Mouse (Mus musculus) urinary bladder, postnatal 25 days (tissue): ENCODE measurements around the gene Dcdc2c.

ENCODE experiments used
- DNase-seq: peaks from one replicate; pipeline ENCODE4 v3.0.0; 2022; ENCODE audit warnings: low spot score

Dcdc2c gene

DNA sequence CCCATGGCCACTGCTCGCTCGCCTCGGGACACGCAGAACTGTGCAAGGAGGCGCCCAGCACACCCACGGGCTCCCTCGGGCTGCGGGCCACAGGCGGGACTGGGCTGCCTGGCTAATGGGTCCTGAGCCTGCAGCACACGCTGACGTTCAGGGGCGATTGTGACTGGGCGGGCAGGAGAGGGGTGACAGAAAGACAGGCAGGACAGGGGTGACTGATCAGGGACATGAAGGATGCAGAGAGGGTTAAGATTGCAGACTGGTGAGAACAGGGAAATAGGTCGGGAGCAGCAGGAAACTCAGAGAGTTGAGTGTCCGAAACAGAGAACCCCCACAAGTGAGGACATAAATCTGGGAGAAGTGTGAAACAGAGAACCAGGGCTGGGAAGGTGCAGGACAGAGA is at the start of gene Dcdc2c:
Dcdc2c (minus strand) TSS at position 101 of the 400 bp plus-strand sequence.
- DNase-seq = no peak

DNA sequence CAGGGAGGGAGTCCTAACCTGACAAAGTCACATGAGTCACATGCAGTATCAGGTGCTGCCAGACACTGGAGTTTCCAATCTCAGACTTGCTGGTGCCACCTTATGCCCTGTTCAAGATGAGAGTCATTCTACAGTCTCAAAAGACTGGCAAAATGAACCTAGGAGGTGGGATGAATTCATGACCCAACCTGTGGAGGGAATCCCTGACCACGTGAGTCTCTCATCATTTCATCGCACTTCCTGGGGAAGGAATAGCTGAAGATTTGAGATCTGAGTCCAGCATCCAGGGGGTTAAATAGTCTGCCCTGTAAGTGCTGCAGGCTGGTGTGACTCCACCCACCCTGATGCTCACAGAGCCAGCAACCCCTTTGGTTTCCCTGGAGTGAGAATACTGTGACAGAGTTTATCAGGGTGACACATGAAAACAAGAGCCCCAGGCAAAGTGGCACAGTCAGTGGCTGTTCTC is 46.4 kb upstream of the Dcdc2c start:
- DNase-seq = no peak

DNA sequence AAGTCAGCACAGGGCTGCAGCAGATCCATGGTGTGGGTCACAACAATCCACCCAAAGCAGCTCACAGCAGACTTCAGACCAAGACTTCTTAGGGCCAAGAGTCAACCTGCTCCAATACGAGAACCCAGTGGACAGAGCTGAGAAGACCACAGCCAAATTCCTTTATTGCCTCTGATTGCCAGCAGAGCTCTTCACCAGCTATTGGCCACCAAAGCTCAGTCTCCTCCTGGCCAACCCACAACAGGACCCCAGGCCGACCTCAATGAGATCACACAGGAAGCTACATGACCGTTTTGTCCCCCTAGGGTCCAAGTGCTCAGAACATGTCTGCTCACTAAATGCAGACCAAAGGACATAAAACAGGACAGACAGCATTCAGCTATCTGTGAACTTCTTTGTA is 45.9 kb upstream of the Dcdc2c start:
- DNase-seq = no peak

DNA sequence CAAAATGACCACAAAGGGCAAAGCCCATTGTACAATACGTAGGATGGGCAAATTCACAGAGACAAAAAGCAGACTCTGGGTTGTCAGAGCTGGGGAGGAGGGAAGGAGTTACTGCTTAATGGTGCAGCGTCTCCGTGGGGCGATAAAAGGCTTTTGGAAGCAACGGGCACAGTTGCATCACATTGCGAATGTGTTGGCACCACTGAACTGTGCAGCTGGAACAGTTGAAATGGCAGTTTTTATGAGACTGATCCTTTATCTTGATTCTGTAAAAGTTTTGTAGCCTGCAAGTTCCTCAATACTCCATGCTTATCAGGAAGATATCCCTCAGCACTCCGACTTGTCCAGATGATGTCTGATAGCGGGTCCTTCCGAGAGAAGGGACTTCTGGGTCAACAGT is 45.5 kb upstream of the Dcdc2c start:
- DNase-seq = no peak

DNA sequence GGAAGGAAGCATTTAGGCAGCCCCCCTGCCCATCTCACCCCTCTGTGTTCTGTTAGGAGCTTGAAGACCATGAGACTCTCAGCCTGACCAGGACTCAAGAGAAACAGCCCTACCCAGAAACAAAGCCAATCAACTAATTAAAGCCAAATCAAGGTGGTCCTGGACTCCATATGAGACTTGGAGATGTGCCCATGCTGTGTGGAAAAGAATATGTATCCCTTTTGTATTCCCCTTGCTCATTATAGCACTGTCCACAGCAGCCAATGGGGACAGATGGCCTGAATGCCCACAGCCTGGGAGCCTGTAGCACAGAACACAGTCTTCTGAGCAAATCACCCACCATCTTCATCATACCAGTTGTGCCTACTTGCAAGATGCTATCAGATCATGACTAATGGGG is 44.7 kb upstream of the Dcdc2c start:
- no peak for DNase-seq

DNA sequence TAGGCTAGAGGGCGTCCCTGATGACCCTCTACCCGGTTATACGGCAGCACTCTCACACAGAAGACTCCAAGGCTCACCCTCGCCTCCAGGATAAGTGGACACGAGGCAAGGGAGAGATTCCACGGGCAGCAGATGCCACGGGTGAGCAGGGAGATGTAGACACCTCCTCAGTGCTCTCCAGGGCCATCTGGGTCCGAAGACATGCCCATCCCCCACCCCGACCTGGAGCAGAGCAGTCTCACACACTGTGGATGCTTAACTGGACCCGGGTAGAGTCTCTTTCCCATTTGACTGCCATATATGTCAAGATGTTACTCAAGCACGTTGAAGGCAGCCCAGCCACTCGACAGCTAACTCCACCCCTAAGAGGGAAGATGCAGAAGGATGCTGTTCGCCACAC is 38.2 kb upstream of the Dcdc2c start:
- DNase-seq = no peak

DNA sequence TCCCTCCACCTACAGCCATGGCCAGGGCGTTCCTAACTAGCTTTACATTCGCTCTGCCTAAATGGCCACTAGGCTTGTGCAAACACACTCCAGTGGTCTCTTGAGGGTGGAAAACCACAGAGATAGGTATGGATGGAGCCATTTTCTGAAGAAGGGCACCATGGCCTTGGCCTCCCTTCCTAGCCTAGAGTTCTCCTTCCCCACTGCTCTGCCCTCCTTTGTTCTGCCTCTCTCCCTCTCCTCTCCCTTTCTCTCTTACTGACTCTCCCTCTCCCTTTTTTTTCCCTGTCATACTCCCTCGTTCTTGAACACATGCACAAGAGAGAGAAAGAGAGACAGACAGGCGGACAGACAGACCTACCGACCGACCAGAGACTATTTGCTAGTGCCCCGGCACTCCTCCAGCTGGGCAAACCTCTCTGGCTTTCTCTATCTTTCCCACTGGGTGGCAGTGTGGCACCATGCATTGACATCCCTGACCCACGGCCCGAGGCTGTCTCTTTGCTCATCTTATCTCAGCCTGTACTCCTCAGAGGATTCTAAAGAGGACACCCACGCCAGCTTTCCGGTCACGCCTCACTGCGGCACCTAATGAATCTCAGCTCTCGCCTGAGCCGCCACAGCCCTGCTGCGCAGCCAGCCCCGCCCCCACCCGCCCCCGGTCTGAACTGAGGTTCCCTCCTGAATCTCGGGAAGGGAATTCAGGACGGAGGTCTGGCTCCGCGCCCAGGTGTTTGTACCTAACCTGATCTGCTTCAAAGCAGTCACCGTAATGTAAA is 37.1 kb upstream of the Dcdc2c start:
- DNase-seq = peak; percentile 74

DNA sequence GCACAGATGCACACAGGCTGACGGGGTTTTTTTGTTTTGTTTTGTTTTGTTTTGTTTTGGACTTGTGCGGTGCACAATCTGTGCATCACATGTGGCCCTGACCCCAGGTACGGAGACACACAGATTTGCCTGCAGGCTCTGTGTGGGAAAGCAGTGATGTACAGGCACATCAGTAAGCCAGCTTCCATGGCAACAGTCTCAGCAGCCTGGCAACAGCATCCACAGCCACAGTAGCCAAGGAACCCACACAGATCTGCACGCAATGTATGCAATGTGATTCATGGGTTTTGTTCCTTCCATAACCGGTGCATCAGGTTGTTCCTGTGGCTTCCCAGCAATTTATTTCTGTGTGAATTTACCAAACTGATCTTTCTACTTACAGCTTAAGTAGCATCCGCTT is 35.8 kb upstream of the Dcdc2c start:
- no peak for DNase-seq

DNA sequence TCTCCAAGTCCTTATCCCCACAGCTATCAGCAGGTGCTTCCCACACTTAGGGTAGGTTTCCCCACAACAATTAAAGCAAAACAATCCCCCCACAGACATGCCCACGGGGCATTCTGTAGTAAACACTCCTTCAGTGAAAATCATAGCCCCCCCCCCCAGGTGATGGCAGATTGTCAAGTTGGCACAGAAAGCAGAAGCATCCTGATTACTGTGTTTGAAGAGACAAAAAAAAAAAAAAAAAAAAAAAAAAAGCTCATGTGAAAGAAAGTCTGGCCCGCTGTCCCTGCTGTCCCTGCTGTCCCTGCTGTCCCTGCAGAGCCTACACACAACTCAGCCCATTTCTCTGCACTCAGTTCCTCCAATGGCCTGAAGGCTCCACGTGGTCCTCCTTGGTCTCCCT is 31.8 kb upstream of the Dcdc2c start:
- DNase-seq = no peak

DNA sequence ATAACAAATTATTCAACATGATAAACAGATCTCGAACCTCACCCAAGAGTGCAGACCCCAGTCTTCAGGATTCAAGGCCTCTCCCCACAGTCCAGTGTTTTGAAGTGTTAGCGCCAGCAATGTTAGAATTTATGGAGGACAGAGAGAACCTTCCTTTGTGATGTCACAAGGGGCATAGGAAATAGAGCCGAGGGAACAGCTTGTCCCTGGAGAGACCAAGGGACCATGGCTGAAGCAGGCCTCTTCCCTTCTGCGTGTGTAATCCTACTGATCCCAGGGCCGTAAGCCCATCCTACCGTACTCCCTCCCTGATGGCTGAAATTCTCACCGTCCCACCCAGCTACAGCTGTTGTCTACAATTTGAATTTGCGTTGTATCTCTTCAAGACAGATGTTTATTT is 30.2 kb upstream of the Dcdc2c start, which contains the start of gene Allc:
Allc (minus strand) TSS at position 101 of the 400 bp plus-strand sequence.
- no peak for DNase-seq

DNA sequence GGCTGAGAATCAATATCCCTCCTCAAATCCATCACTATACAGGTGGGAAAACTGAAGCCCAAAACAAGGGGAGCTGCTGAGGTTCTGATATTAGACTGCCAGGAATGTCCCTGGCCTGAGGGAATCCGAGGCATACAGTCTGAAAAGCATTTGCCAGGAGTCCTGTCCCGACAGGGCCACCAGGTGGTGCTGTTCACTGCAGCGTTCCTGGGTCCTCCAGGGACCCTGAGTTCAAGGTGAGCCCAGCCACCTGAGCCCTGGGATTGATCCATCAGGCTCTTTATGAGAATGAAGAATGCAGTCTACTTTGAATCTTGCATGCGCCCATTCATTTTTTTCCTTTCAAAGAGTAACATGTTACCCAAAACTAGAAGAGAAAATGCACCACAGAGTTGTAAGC is 26.9 kb upstream of the Dcdc2c start:
- DNase-seq = no peak

DNA sequence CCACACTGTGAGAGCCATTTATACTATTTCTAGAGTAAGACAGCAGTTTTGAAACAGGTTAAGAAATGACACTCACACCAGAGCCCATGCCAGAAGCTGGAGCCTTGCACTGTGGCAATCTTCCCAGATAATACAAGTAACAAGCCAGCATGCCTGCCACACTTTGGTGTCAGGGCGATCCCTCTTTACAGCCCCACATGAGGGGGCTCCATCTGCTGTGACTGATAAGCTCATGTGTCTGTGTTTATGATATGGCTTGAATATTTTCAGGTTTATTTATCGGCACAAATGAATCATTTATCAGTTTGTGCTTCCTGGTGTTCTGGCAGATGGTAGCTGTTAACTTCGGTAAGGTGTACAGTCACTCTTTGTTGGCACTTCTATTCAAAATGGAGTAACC is 25.9 kb upstream of the Dcdc2c start:
- no peak for DNase-seq

DNA sequence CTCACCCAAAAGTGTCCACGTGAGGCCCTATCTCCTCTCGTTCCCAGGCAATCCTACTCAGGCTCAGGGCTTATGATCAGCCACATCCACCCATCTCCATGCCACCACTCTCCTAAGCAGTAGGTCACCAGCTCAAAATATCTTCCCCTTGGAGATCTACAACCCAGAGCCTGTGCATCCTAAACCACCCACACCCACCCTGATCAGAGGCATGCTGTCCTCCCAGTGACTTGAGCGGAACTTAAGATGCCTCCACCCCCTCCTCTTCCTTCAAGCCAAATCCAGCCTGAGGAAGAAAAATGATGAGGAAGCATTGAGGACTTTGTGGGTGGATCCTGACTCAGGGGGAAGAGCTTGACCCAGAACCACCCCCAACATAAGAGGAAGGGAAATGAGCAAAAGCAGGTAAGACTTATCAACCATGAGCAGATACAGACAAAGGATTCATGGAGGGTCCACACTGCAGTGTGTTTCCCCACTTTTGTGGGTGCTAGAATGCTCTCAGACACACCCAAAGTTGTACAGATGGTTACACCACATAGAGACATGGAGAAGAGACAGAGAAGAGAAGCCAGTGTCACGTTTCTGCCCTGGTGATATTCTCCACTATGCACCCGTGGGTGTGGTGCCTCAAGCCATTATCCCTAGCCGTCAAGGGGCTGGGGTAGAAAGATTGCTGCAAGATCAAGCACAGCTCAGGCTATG is 23.3 kb upstream of the Dcdc2c start:
- no peak for DNase-seq

DNA sequence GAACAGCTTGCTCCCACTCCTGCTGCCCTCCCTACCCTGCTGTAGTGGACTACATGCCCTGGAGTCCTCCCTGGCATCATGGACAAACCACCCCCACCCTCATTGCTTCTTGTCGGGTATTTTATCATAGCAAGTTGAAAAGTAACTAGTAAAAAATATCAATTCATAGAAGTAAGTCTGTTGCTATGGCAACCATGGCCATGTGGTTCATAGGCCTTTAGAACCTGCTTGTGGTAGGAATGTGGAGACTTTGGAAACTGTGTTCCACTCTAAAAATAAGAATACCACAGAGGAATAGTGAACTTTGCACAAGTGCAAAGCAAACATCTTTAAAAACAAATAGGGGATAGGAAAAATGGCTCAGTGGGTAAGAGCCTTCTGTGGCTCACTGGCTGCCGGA is 20.0 kb upstream of the Dcdc2c start:
- no peak for DNase-seq

DNA sequence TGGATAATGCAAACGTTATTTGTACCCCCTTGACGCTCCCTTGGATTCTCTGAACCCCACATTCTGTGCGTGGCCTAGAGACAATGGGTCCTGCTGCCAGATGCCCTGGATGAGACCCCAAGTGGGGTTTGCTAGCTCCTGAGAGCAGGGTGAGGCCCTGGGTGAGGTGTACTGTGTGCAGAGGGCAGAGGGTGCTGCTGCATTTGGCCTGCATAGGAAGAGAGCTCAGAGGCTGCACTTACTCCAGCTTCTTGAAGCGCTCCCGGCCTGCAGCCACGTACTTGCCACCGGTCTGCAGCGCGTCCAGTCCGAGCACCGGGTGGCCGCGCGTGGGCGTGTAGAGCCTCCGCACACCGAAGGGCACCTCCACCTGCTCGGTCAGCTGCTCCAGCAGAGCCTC is 424 bp downstream of the Dcdc2c start:
- no peak for DNase-seq

DNA sequence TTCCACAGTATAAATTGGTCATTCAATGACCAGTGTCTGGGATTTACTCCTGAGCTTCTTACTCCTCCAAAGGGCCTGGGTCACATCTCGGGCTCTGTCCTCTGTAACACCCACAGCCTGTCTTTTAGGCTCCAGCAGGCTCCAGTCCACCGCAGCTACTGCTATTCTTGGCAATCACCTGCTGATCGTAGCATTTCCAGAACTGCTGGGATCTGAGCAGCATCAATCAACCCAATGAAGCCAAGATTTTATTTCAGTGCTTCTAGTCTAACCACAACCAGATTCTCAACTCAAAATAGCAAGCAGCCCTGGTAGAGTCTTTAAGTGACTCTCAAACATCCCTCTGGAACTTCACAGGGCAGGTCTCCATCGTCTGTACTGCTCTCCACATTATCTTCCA is 3.3 kb downstream of the Dcdc2c start:
- DNase-seq = no peak

DNA sequence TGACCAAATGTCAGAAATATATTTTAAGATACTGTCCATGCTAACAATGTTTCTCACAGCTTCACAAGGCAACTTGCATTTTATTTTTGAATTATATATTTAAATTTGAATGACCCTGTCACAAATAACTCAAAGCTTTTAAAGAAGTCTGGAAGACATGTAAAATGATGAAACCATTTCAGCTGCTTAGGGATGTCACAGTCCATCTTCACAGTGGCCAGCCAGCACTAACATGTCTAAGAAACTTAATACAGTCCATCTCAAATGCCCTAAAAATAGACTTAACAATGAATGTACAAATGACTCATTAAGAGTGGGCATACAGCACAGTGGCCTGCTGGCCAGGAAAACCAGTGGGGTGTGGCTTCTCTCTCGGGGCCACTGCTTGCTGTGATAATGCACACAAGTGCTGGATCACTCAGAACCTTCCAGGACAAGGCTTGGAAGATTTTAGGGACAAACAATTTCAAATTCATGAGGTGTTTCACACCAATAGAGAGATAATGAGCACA is 37.9 kb downstream of the Dcdc2c start:
- no peak for DNase-seq

DNA sequence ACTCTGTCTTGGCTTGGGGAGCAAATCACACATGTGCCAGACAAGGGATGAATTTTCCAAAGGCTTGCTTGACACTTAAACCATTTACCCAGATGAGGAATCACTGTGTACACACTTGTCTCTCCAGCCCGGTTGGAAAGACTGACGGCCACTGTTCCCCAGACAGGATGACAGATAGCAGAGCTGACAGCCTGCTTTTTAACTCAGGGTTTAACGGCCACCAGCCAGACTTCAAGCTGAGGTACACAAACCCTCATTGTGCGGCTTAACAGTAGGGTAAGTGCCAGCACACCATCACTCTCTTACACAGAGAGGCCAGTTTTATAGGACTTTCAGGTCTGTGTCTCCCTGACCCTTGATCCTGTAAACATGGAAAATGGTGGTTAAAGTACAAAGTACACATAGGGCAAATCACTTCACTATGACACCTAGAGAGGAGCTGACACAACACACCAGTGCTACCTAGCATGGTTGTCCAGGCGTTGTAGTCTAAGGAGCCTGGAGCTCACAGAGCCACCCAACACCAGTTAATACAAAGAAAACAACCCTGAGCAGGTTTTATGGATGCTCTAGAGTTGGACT is 42.4 kb downstream of the Dcdc2c start:
- no peak for DNase-seq

DNA sequence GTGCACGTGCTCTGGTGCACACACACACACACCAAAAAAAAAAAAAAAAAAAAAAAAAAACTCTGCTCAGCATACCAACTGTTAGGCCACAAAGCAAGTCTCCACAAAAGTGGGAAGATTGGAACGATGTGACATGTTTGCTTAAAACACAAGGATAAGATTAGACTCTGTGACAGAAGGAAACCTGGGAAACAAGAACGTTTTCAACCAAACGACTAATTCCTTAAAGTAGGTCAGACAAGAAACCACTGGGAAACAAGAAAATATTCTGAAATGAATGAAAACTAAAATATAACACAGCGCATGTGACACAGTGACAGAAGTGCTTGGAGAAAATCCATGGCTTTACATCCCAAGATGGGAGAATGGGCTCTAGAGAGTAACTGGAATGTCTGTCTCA is 57.9 kb downstream of the Dcdc2c start:
- no peak for DNase-seq

DNA sequence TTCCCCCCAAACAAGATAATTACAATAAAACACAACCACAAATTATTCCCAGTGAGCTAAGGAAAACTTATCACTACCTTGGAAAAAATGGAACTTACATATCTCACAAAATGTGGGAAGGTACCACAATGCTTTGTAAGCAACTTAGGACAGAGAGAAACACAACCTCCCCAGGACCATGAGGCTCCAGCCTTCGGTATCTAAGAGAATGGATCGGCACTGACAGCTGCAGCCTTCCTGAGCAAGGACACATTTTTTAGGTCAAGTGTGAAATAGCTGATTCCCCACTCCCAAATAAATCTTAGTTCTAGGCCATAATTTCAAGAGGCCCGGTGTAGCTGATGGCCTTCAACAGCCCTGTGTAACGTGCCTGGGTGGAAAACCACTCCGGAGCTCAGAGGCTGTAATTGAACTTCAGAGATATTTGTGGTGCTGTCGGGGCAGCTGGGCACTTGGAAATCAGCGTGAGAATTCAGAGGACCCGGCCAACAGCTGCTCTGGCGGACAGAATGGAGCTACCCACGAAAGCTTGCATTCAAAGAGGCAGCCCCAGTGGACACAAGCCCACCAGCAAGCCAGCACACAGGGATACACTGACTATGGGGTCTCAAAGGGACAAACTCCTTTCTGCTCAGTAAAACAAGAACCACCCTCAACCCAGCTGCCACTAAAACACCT is 69.6 kb downstream of the Dcdc2c start:
- no peak for DNase-seq

DNA sequence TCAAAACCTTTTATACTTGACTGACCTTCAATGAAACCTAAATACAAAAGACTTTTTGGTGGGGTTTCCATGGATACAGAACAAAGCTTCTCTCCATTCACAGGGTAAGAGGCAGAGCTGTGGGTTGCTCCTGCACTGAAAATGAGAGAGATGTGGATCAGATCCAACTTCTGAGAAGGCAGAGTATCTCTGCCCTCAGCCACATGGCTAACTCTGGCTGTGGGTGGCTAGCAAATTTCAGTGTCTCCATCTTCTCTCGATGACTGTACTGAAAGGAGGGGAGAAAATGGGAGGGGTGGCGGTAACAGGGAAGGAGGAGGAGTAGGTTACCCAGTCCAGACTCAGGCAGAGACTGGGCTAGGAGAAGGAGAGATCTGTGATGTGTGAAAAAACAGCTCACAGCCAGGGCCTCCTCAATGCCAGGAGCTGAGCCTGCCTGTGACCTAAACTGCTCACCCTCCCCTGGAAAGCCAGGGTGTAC is 91.2 kb downstream of the Dcdc2c start:
- no peak for DNase-seq

DNA sequence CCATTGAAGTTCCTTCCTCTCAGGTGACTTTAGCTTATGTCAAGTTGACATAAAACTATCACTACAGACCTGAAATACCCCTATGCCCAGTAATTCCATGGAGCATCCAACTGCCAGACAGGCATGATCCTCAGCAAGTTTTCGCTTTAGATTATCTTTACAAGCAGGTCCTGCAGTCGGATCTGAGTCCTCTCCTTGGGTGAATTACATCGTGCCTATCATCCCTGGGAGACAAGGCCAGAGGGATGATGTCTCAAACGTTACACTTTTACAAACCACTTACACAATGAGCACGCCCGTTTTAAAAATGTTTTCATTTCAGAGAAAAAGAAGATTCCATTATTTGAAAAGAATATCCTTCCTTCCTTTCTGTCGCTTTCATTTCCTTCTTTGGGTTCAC is 91.7 kb downstream of the Dcdc2c start:
- no peak for DNase-seq
